Mouse (Mus musculus) heart, embryonic 12.5 days (tissue): Measurements from ENCODE around the gene Zfp810. TPM values are rescaled to one million over a fixed set of nuclear protein-coding genes. Genes with fewer than 3 reads are reported as not detected.

Experiments
- polyA plus RNA-seq: library from polyadenylated mRNA; unstranded; fragments of >200 nt; fragmentation: Nextera tagmentation; extraction: Ambion mirVana; gene quantifications from 2 replicates; pipeline ENCODE4 v1.2.1, GENCODE M21; 2016

Gene Zfp810
- polyA plus RNA-seq, 1 experiment from 2014 or later: 14.4 TPM

Other genes with a start within 250 kb of the Zfp810 start
- not detected in 2 replicates for gene Gm49318, start 236.4 kb downstream of the Zfp810 start, polyA plus RNA-seq
- gene Zfp653, start 236.3 kb downstream of the Zfp810 start, polyA plus RNA-seq: 9.8 and 10.0 TPM in 2 replicates
- gene Ecsit, start 222.2 kb downstream of the Zfp810 start, polyA plus RNA-seq: 49.3 and 51.4 TPM in 2 replicates
- 391 and 421 TPM in 2 replicates for gene Cnn1, start 208.4 kb downstream of the Zfp810 start, polyA plus RNA-seq
- 102 and 104 TPM in 2 replicates for gene Elof1, start 190.5 kb downstream of the Zfp810 start, polyA plus RNA-seq
- gene Acp5, start 171.9 kb downstream of the Zfp810 start, polyA plus RNA-seq: 28.9 and 31.6 TPM in 2 replicates
- gene Pigyl, start 150.8 kb downstream of the Zfp810 start, polyA plus RNA-seq: 43.8 and 45.2 TPM in 2 replicates
- gene Zfp872, start 119.6 kb downstream of the Zfp810 start, polyA plus RNA-seq: 0.17 TPM in 1 of 2 replicates, not detected in the other
- gene Zfp809, start 81.9 kb downstream of the Zfp810 start, polyA plus RNA-seq: 19.1 and 20.0 TPM in 2 replicates
- 4.1 and 4.8 TPM in 2 replicates for gene Zfp599, start 47.8 kb downstream of the Zfp810 start, polyA plus RNA-seq
- 62.3 and 65.6 TPM in 2 replicates for gene Anln, start 81.5 kb upstream of the Zfp810 start, polyA plus RNA-seq
- 2.0 and 2.5 TPM in 2 replicates for gene 9530077C05Rik, start 103.9 kb upstream of the Zfp810 start, polyA plus RNA-seq
- not detected in 2 replicates for gene Gm17545, start 146.6 kb upstream of the Zfp810 start, polyA plus RNA-seq
- gene Rp9, start 162.1 kb upstream of the Zfp810 start, polyA plus RNA-seq: 48.1 and 51.6 TPM in 2 replicates
- gene Bbs9, start 168.1 kb upstream of the Zfp810 start, polyA plus RNA-seq: 7.8 and 8.0 TPM in 2 replicates